ENCODE assay signal across 8 mouse cellular contexts in genomic region chr11:106216730-106217490, GRCm38 (mm10). TPM values are rescaled to one million over a fixed set of nuclear protein-coding genes. Genes with fewer than 3 reads are reported as not detected.
DNase-seq lines count a peak whose midpoint lies in the region; ATAC-seq lines count a peak whose summit lies in the region.

TSS of gene Ddx42 (plus strand) at chr11:106216926.

- no peaks in the 10 kb centered on the region for H3K27me3 ChIP-seq in intestine, embryonic 14.5 days (replicated peaks; ENCODE audit: control insufficient read depth, insufficient read depth, low read length)

- intact Hi-C loops in left cerebral cortex, postnatal 14 days (cut with DNase I), result loop anchor here (5.0 kb wide), 1 partner anchor 40 kb away; the partner anchor contains the start of genes Ftsj3 and Psmc5

- peak within 1 kb of the TSS; percentile 97 for H3K9ac ChIP-seq in intestine, embryonic 14.5 days (ENCODE audit: low read length)

- WGBS in intestine, embryonic 14.5 days, result under 1% methylated on average over 70 of the region's 70 CpGs

- peak; percentile 94 for ATAC-seq in intestine, embryonic 14.5 days (replicated peaks; ENCODE audit: low FRiP score, low TSS enrichment, low read depth)

- peak; percentile 81 to 86 for DNase-seq in adrenal gland, adult 18-20 months (ENCODE audit: low spot score in 2 of 2)
- peak; percentile 97 for DNase-seq in embryo, embryonic 11 days
- DNase-seq in gastrocnemius, postnatal 25 days, result peak; percentile 93
- DNase-seq in intestine, embryonic 14.5 days (ENCODE audit: low spot score), result no peak
- peak; percentile 93 to 95 for DNase-seq in left cerebral cortex, postnatal 14 days (ENCODE audit: low spot score in 2 of 2)
- DNase-seq in mesoderm, embryonic 11.5 days (ENCODE audit: low read depth, low spot score), result peak; percentile 97
- DNase-seq in right cerebral cortex, postnatal 36 days (ENCODE audit: low spot score in 2 of 2), result peak; percentile 88 to 90
- DNase-seq in yolk sac, embryonic 10.5 days (ENCODE audit: low spot score), result peak; percentile 93

- peak within 1 kb of the TSS; percentile 97 for H3K27ac ChIP-seq in intestine, embryonic 14.5 days (ENCODE audit: low read depth)

- peak within 1 kb of the TSS; percentile 82 for H3K4me2 ChIP-seq in intestine, embryonic 14.5 days (ENCODE audit: low read length)

- no peaks in the 10 kb centered on the region for H3K9me3 ChIP-seq in intestine, embryonic 14.5 days (ENCODE audit: control insufficient read depth, low read length)

- H3K4me3 ChIP-seq in intestine, embryonic 14.5 days (ENCODE audit: low read depth, low read length), result peak within 1 kb of the TSS; percentile 95

- peaks cover 23% of the 10 kb centered on the region for H3K4me1 ChIP-seq in intestine, embryonic 14.5 days (replicated peaks; ENCODE audit: control insufficient read depth, insufficient read depth, low read length)

- H3K36me3 ChIP-seq in intestine, embryonic 14.5 days (ENCODE audit: control insufficient read depth, insufficient read depth, low read length), result peaks cover 11% of the 10 kb centered on the region

RNA-seq across cellular contexts. Expression of gene Ddx42, which starts in this region (rescaled TPM):
- total RNA-seq in adrenal gland, adult 18-20 months (2021), result 10 to 100 TPM; 42.1 to 55.2 TPM
- total RNA-seq in gastrocnemius, postnatal 25 days (2021), result 10 to 100 TPM; 20.2 to 20.7 TPM
- 66.5 and 80.8 TPM in 2 replicates for polyA plus RNA-seq in intestine, embryonic 14.5 days (2014; fragmentation: Nextera tagmentation; extraction: Ambion mirVana)
- 10 to 100 TPM; 69.0 to 69.4 TPM for total RNA-seq in left cerebral cortex, postnatal 14 days (2021)
